In the genomic region with DNA sequence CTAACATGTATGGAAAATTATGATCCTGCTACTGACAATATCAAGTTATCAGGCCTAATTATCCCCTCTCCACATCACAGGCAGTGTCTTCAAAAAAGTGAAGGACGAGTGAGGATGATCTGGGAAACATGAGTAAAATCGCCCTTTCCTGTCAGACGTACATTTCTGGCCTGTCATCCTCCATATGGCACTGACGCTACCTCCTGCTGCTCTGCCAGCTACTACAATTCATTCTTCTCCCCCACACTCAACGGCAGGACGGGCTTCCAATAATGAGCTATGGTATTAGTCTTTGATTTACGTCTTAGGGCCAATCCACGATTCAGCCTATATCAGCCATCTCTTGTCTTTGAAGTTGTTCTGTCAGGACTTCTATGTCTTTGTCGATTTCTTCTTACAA, we compare ENCODE assay signal across 21 mouse cellular contexts.
DNase-seq lines count a peak whose midpoint lies in the region; ATAC-seq and TF ChIP-seq lines count a peak whose summit lies in the region.
"Had no signal": no experiment of that assay in that cellular context is flagged by ENCODE, and none has a peak within 500 bp of the region (broad histone marks: within the 10 kb centered on the region; RNA-seq: fewer than 3 reads in every experiment).

No protein-coding gene starts in this region.

- no peak overlapping the region for H3K4me2 ChIP-seq in midbrain, postnatal 0 days (ENCODE audit: low read depth, low read length, poor library complexity, severe bottlenecking)
- no peak overlapping the region for H3K4me2 ChIP-seq in midbrain, embryonic 11.5 days
- H3K4me2 ChIP-seq: embryonic facial prominence, embryonic 12.5 days; forebrain, embryonic 12.5 days; hindbrain, embryonic 13.5 days; neural tube, embryonic 15.5 days had no signal

- no peak overlapping the region for H3K27ac ChIP-seq in midbrain, postnatal 0 days (ENCODE audit: low read depth, low read length)
- no peak overlapping the region for H3K27ac ChIP-seq in midbrain, embryonic 11.5 days (ENCODE audit: low read depth, low read length)
- H3K27ac ChIP-seq: embryonic facial prominence, embryonic 12.5 days; forebrain, embryonic 12.5 days; heart, adult 2 months; hindbrain, embryonic 13.5 days; kidney, postnatal 0 days; macrophage; midbrain, embryonic 10.5 days; neural tube, embryonic 15.5 days had no signal

- peak; percentile 39 for ATAC-seq in cerebellum, adult (ENCODE audit: insufficient number of reproducible peaks, low FRiP score, low TSS enrichment)
- no peak for ATAC-seq in midbrain, postnatal 0 days (ENCODE audit: low FRiP score)
- ATAC-seq in midbrain, embryonic 11.5 days (ENCODE audit: low FRiP score), result no peak
- ATAC-seq: activated CD4-positive, CD25-positive, alpha-beta regulatory T cell, adult 4 months had no signal

- H3K4me1 ChIP-seq in midbrain, postnatal 0 days (ENCODE audit: insufficient read depth, low read length), result no peaks in the 10 kb centered on the region
- H3K4me1 ChIP-seq in midbrain, embryonic 11.5 days (ENCODE audit: control insufficient read depth, insufficient read depth, low read length), result no peaks in the 10 kb centered on the region
- H3K4me1 ChIP-seq: forebrain, embryonic 12.5 days; hindbrain, embryonic 13.5 days; midbrain, embryonic 10.5 days; neural tube, embryonic 15.5 days had no signal

- H3K36me3 ChIP-seq in midbrain, postnatal 0 days (ENCODE audit: insufficient read depth, low read length), result no peaks in the 10 kb centered on the region
- no peaks in the 10 kb centered on the region for H3K36me3 ChIP-seq in midbrain, embryonic 11.5 days (ENCODE audit: control insufficient read depth, insufficient read depth, low read length)
- H3K36me3 ChIP-seq: embryonic facial prominence, embryonic 12.5 days; forebrain, embryonic 12.5 days; hindbrain, embryonic 13.5 days; midbrain, embryonic 10.5 days; neural tube, embryonic 15.5 days had no signal

- no peak for DNase-seq in cerebellum, postnatal 4 days (ENCODE audit: low spot score in 2 of 2)
- peak; percentile 29 for DNase-seq in midbrain, postnatal 0 days (ENCODE audit: low spot score)
- DNase-seq in midbrain, embryonic 11.5 days (ENCODE audit: low spot score, missing footprints), result no peak
- peak; percentile 44 to 59 for DNase-seq in cerebellum, postnatal 14 days
- no peak for DNase-seq in ovary, postnatal 14 days (ENCODE audit: low spot score)
- no peak for DNase-seq in frontal cortex, postnatal 25 days (ENCODE audit: low spot score in 2 of 2)
- DNase-seq: adrenal gland, postnatal 10 days; gastrocnemius, postnatal 36 days; heart, adult 2 months; kidney, adult 2 months; right cerebral cortex, postnatal 25 days; spleen, adult 18-20 months had no signal

- no peak overlapping the region for H3K4me3 ChIP-seq in midbrain, postnatal 0 days (ENCODE audit: low read depth, low read length)
- no peak overlapping the region for H3K4me3 ChIP-seq in midbrain, embryonic 11.5 days (ENCODE audit: low read depth, low read length)
- H3K4me3 ChIP-seq: embryonic facial prominence, embryonic 12.5 days; forebrain, embryonic 12.5 days; heart, adult 2 months; hindbrain, embryonic 13.5 days; midbrain, embryonic 10.5 days; neural tube, embryonic 15.5 days had no signal

- H3K27me3 ChIP-seq in midbrain, postnatal 0 days (ENCODE audit: insufficient read depth, low read length), result no peaks in the 10 kb centered on the region
- no peaks in the 10 kb centered on the region for H3K27me3 ChIP-seq in midbrain, embryonic 11.5 days (ENCODE audit: control insufficient read depth, insufficient read depth, low read length)
- H3K27me3 ChIP-seq: embryonic facial prominence, embryonic 12.5 days; forebrain, embryonic 12.5 days; hindbrain, embryonic 13.5 days; neural tube, embryonic 15.5 days had no signal

- 55% methylated on average over 9 of the region's 9 CpGs for WGBS in midbrain, postnatal 0 days
- WGBS in midbrain, embryonic 11.5 days, result 72% methylated on average over 9 of the region's 9 CpGs

- H3K9ac ChIP-seq in midbrain, postnatal 0 days (replicated peaks; ENCODE audit: low read length, poor library complexity, severe bottlenecking), result no peak overlapping the region
- H3K9ac ChIP-seq in midbrain, embryonic 11.5 days (ENCODE audit: low read length), result no peak overlapping the region
- H3K9ac ChIP-seq: embryonic facial prominence, embryonic 12.5 days; forebrain, embryonic 12.5 days; hindbrain, embryonic 13.5 days; neural tube, embryonic 15.5 days had no signal

- TF ChIP-seq CTCF in midbrain, postnatal 0 days (IDR thresholded peaks at IDR 0.05), result no peak

- no peaks in the 10 kb centered on the region for H3K9me3 ChIP-seq in midbrain, postnatal 0 days (ENCODE audit: low read length)
- H3K9me3 ChIP-seq in midbrain, embryonic 11.5 days (ENCODE audit: control insufficient read depth, low read length), result no peaks in the 10 kb centered on the region
- H3K9me3 ChIP-seq: embryonic facial prominence, embryonic 12.5 days; forebrain, embryonic 12.5 days; hindbrain, embryonic 13.5 days; midbrain, embryonic 10.5 days; neural tube, embryonic 15.5 days had no signal

Comparison
In these comparisons a context has a peak if more than half of its experiments do, and no peak if none do; other contexts are left out.
1. DNase-seq: peak in midbrain, postnatal 0 days (single experiment) and cerebellum, postnatal 14 days (2 of 2); none in cerebellum, postnatal 4 days (0 of 2), midbrain, embryonic 11.5 days (single experiment), ovary, postnatal 14 days (single experiment) and frontal cortex, postnatal 25 days (0 of 2).